Mouse (Mus musculus) layer of hippocampus, adult 11-12 months (tissue): ENCODE results near the gene Trim10.
A peak's percentile ranks its signal among the peaks of the same experiment; 100 is the strongest.
"Not testable (repeated sequence)": the region's sequence is repeated elsewhere in the genome, so short reads cannot be mapped to it uniquely, and the experiment has no call there.

ENCODE experiments used
- DNase-seq: peaks from one replicate; pipeline ENCODE4 v3.0.0; 2022; ENCODE audit warnings: low spot score

The Trim10 gene

DNA sequence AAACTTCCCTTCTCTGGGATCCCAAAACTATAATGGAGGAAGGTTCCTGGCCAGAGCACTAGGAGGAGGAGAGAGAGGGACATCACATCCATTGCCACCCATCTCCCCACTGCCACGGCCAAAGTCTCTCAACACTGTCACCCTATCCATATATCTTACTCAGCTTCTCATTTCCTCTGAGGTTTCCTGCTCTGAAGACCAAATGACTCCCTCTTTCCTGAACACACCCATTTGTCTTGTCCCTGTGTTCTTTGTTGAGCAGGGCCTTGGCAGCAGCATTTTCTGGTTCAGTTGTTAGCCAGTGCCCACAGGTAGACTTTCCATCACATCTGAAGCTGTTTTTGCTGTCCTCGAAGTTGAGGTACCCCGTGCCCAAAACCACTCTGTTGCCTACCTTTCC lies 11.2 kb upstream of the Trim10 start:
- no peak for DNase-seq

DNA sequence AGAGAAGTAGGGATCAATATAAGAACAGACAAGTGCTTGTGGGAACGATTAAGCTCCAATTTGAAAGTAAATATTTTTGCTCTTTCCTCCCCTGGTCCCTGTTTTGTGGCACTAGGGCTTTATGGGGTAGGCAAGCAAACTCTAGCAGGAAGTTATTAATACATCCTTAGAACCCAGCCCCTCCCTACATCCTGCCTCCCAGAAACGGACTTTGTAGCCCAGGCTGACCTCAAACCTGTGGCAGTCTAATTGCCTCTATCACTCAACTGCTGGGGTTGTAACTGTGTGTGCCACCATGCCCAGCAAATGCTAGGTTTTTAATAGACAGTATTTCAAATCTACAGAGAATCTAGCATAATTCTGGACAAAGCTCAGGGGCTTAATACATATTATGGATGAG lies 7.7 kb upstream of the Trim10 start:
- no peak for DNase-seq

DNA sequence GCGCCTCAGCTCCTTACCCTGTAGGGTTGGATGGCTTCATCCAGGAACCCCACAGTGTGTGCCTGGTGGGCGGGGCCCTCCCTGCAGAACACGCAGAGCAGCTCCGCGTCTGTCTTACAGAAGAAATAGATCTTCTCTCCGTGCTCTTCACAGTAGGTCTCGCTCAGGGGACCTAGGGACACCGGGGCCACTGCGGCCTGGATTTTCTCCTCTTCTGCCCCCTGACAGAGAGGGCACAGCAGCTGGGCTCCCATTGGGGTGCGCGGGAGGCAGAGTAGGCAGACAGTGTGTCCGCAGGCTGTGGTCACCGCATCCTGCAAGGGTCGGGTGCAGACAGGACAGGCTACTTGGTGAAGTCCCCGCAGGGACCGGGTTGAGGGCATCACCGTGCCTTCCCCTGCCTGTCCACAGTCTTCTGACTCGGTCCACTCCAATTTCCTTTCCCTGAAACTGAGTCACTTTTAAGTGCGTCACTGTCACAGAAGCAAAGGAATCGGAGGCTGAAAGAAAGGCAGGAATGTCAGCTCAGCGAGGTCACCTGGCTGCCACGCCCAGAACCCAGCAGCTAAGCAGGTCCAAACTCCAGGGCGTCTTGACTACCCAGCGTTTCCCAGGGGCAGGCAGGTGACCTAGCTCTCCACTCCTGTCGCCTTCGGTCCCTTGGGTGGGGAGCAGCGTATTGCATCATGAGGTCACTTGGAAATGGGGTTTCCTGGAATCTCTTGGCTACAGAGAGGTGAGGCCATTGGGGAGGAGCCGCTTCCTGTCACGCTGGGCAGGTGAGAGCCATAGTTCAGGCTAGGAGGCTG lies 2.5 kb upstream of the Trim10 start, which contains the start of gene Trim15:
Gene Trim15 (minus strand): TSS at position 492 of the 809 bp plus-strand sequence.
- no peak for DNase-seq

DNA sequence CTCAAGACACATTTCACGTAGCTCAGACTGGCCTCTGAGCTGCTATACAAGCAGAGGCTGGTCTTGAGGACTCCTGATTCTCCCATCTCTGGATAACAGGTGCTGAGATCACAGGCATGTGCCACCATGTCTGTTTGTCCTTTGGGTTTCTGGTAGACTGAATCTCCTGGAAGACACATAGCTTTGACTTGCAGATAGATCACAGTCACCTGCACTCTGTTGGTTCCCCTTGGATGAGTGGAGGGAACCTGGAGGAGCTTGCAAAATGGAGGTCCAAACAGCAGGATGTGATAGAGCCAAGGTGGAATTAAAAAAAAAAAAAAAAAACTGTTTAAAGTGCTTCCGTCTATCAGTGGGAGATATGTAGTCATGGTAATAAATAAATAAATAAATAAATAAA lies 538 bp upstream of the Trim10 start:
- DNase-seq: no peak

DNA sequence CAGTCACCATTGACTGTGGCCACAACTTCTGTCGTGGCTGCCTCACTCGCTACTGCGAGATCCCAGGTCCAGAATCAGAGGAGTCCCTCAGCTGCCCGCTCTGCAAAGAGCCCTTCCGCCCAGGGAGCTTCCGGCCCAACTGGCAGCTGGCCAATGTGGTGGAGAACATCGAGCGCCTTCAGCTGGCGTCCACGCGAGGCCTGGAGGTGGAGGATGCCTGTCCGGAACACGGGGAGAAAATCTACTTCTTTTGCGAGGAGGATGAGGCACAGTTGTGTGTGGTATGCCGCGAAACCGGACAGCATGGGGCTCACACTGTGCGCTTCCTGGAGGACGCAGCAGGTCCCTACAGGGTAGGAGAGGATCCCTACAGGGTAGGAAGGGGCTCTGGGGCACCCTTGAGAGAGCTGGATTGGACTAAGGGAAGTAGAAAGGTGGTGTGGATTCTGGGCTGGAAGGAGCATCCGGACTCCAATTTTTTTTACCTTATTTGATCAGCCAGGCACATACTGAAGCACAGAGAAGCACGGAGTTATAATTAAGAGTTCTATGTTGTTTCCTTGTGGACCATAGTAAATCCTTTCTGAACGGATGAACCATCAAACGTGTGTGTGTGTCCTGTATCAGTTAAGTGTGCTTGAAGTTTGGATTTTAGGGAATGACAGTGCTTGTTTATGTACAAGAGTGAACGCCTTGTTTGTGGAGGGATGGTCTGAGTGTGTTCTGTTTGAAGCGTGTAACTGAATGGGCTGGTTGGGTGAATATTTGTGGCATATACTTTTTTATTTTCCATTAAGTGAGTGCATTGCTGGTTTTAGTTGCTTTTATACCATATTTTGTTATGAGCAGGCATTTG lies 809 bp downstream of the Trim10 start:
- DNase-seq: no peak

DNA sequence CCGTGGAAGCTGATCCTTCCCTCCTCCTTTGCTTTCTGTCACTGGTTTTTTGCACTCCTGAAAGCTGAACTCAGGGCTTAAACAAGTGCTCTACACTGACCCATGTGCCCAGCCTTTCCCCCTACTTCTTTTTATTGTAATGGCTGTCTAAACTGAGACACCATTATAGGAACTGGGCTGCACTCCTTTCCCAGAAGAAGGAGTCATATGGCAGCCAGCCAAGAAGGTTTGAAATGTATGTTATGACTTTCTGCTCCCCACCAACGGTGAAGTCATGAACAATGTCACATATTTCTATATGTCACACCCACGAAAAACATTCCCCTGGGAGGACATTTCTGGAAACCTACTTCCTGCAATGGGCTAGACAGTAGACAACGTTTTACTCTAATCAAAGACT lies 5.3 kb downstream of the Trim10 start:
- DNase-seq: no peak

DNA sequence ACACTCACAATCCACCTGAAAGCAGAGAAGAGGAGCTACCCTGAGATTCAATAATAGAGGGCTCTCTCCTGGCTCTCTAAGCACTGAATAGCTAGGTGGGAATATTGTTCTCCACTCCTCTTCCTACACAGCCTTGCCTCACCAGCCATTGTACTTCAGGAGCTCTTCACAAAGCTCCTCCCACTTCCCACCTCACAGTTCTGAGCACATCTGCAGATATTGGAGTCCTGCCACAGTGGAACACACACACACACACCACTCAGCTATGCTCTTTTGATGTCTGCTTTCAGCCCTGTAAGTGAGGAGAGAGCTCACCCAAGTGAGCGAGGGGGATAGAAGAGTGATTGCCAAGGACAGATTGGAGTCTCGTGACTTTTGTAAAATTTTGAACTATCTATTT lies 14.0 kb downstream of the Trim10 start:
- DNase-seq: no peak

DNA sequence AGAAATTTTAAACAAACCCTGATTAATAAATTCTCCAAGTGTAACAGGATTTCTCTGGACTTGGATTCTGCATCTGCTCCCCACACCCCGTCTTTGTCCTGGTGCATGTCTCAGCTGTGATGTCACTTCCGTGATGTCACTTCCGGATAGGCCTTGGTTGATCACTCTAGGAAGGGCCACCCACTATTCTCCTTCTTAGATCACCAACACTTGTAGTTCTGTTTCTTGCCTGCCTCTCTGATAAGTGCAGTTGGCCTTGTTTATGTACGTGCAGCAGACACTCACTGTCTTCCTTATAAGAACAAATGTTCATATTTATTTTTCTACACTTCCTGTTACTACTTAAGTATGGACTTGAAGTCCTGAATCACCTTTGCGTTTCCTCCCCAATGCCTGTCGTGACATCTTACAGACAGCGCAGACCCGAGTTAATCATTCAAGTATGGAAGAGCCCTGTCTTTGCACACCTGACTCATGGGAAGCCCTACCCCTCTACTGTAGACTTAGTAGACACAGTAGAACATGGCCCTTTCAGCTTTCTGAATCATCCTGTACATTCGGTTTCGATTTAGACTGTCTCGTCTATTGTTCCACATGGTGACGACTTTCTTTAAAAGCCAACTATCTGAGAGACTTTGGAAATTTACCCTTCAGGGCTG lies 15.9 kb downstream of the Trim10 start:
- no peak for DNase-seq

DNA sequence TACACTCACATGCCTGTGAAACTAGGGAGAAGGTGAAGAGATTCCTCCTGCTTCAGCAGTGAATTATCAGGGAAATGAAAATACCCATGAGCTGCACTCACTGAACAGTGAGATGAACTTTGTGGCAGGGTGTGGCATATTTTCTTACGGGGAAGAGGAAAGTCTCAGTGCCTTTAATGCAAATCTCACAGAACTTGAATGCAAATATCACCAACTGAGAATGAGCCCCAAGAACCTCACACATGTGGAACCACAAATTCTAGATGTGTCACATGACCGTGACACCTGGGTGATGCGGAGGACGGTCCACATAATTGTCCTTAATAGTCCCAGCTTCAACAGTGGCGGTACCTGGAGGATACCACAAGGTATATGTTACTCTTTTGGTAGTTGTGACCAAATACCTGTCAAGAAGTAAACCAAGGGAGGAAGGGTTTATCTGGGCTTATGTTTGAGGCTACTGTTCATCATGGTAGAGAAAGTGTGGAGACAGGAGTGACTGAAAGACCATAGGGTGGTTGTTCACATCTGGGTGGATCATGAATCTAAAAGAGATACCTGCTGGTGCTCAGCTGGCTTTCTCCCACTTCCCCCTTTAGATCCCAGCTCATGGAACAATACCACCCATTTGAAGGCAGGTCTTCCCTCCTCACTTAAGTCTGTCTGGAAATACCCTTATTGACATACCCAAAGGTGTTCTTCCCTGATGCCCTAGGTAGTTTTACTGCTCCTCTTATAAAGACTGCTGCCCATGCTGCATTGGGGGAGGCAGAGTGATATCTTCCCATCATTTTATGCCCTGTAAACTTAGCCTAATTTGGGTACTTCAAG lies 20.9 kb downstream of the Trim10 start, which contains the start of gene Trim40:
Gene Trim40 (minus strand): TSS at position 51 of the 831 bp plus-strand sequence.
- DNase-seq: no peak

DNA sequence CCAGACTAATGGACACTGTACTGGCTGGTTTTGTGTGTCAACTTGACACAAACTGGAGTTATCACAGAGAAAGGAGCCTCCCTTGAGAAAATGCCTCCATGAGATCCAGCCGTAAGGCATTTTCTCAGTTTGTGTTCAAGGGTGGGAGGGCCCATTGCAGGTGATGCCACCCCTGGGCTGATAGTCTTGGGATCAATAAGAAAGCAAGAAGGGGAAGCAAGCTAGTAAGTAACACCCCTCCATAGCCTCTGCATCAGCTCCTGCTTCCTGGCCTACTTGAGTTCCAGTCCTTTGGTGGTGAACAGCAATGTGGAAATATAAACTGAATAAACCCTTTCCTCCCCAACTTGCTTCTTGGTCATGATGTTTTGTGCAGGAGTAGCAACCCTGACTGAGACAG lies 22.1 kb downstream of the Trim10 start:
- DNase-seq: not testable (repeated sequence)

DNA sequence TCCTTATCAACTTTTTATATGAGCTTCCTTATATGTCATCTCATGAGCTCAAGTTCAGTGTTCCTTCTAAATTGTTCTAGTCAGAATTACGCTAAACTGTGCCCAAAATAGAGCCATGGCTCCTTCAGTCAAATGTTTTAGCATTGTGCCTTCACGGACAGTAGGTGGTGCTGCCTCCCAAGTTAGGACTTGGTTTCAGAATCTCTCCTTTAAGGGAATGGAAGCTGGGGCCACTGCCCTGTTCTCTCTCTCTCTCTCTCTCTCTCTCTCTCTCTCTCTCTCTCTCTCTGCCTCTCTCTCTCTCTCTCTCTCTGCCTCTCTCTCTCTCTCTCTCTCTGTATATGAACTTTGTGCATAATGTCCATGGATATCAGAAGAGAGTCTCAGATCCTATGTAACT lies 23.0 kb downstream of the Trim10 start:
- DNase-seq: peak; percentile 31

DNA sequence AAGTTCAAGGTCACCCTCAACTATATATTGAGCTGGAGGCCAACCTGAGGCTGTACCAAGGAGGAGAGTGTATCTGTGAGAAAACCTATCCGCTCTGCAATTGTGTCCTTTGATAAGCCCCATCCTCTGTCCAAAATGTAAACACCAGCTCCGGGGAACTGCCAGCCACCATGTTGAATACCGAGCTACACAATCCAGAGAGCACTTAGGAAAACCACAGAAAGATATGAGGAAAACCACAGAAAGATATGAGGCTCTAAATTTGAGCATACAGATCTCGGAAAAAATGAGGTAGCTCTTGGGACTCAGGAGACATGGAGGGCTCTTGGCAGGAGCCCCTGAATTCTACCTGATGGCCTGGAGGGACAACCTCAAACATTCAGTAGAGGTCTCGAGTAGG lies 24.0 kb downstream of the Trim10 start:
- DNase-seq: no peak

DNA sequence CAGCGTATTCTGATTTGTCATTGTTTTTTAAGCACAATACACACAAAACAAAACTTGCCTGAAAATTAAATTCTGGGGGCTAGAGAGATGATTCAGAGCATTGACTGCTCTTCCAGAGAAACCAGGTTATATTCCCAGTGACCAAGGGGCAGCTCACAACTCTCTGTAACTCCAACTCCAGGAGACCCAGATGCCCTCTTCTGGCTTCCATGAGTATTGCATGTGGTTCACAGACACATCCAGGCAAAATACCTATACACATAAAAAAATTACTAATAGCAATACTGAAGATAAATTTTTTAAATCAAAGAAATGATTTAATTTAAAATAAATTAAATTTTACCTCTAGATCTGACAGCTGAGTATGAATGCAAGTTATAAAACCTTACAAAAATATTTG lies 27.2 kb downstream of the Trim10 start:
- DNase-seq: peak; percentile 44

DNA sequence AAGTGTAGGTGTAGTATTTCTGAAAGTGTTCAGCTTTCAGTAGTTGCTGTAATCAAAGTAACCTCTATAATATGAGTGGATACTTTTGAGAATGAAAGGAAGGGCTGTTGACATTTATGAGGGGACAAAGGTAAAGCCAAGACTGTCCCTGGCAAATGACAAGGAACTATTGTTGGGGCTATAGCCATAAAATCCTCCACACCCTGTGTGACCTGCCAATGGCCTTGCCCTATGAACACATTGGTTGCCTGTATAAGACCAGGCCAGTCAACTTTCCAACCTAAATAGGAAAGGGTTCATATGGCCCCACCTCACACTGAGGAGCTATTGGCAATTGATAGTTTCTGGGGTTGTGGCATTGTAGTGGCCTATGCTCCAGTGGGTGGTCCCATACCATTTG lies 27.7 kb downstream of the Trim10 start:
- no peak for DNase-seq

DNA sequence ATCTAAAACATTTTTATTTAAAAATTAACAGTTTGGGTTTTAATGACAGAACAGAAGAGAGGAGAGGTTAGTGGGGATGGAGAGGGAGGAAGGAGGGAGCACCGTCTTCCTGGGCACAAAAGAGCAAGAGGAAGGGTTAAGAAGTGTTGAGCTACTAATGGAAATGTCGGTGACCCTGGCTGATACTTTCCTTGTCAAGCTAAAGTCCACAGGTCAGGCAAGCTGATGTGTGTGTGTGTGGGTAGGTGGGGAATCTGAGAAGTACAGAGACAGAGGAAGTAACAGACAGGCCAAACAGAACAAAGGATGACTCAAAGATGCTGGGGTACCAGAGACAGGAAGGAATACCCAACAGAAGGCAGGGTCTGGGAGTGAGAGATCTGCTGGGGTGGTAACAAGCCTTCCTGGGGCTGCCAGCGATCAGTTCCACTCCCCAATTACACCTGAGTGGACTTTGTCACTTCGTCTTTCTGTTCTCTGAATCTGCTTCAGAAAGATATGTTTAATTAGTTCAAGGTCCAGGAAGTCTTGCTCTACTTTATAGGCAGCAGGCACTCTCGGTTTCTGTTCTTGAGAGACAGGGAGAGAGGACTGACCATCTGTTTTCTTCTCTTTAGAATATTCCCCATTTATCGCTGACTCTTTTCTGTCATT lies 28.3 kb downstream of the Trim10 start, which contains the start of gene Trim31:
Gene Trim31 (plus strand): TSS at position 567 of the 654 bp plus-strand sequence.
- DNase-seq: no peak

DNA sequence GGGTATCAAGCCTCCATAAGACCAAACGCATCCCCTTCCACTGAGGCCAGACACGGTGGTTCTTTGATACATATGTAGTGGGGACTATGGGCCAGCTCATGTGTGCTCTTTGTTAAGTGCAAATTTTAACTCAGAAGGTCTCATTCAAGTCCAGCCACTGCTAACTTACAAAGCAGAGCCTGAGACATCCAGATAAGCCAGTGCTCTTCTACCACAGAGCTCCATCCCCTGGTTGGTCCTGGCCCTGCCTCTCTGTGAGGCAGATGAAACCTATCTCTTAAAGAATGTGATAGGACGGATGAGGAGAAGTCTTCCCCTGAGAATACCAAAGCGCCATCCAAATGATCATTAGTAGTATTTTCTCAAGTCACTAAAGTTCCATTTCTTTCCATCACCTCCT lies 30.0 kb downstream of the Trim10 start:
- DNase-seq: no peak

DNA sequence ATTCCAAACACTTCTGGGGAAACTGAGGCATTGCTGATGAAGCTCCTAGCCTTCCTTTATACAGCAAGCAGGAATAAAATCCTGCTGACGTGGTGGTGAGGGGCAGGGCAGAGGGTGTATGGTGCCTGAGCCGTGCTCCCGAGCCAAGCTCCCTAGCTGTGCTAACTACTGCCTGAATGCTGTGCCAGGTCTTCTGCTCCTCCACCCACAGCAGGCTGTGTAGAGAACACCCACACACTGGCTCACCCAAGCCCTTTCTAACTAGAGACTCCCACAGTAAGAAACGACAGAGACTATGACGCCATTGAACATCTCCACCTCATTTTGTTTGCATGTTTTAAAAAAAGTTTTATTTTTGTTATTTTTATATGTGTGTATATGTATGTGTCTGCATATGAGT lies 30.6 kb downstream of the Trim10 start:
- DNase-seq: peak; percentile 51

DNA sequence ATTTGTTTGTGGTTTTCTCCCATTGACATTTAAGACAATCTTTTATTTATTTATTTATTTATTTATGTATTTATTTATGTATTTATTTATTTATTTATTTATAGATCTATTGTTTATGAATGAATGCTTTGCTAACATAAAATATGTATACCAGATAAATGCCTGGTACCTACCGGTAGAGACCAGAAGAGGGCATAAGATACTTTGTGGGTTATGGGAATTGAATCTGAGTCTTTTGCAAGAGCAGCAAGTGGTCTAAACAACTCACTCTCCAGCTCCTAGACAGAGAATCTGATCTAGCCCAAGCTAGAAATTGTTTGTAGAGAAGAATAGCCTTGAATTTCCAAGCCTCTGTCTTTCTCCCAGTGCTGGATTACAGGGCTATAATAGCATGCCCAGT lies 31.3 kb downstream of the Trim10 start:
- no peak for DNase-seq

DNA sequence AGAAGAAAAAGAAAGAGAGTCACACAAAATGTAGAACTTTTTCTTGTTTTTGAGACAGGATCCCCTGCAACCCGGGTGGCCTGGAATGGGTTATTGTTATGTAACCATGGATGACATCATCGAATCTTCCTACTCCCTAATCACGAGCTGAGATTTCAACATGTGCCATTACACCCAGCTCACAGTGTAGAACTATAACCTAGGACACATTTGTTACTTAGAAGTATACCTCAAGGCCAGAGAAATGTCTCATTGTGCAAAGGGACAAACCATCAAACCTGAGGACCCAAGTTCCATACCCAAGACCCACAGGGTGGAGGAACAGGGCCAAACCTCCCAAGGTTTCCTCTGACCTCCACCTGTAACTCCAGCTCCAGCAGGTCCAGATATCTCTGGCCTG lies 34.3 kb downstream of the Trim10 start:
- DNase-seq: no peak

DNA sequence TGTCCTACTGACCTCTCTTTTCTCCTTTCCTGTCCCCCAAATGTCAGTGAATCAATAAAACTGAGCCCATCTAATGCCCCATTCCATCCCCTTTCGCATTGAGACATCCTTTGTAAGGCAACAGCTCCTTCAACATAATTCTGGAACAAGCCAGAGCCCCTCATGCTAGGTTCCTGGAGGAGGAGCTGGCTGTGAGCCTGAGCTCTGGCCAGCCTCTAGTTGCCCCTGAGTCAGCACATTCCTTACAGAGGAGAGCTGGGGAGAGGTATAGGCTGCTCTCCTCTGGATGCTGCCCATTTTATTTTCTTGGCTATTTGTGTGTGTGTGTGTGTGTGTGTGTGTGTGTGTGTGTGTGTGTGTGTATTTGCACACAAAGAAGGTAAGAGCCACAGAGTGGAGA lies 38.9 kb downstream of the Trim10 start:
- no peak for DNase-seq

DNA sequence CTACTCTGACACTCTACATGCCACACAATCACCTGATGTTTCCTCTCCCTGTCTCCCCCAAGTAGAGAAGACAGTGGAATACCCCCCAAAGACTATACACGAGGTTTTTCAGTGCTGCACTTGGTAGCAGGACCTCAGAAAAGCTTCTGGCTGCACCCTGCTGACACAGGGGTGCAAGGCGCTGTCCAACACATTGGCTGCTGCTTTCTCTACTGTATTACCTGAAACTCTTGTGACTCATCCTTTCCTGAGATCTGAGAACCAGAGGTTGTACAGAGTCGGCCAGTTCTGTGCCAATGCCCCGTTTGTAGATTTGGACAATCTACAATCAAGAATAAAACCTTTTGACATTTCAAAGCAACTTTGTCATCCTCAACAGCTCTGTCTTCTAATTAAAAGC lies 40.4 kb downstream of the Trim10 start:
- DNase-seq: no peak
